Mouse (Mus musculus) spleen, postnatal 36 days (tissue): ENCODE results near the gene Mamstr.

Source experiments
- DNase-seq, 2 experiments: peaks; one replicate each; pipeline ENCODE4 v3.0.0; 2022; ENCODE audit warnings: low spot score in 2 of 2, mixed read lengths in 1 of 2

The Mamstr gene

GRCm38 (mm10) chr7:45639561-45640027 is at the start of gene Mamstr:
TSS of gene Mamstr (plus strand) at chr7:45639977.
- DNase-seq, result no peak

GRCm38 (mm10) chr7:45590874-45591273 is 48.9 kb upstream of the Mamstr start:
- no peak for DNase-seq

- DNase-seq, result peak; percentile 59 to 65
Observed at GRCm38 (mm10) chr7:45591880-45592279, 47.9 kb upstream of the Mamstr start.

- DNase-seq, result peak; percentile 62 to 73
Observed at GRCm38 (mm10) chr7:45593118-45593815, 46.5 kb upstream of the Mamstr start.

GRCm38 (mm10) chr7:45595176-45595575 is 44.6 kb upstream of the Mamstr start:
- DNase-seq, result no peak

GRCm38 (mm10) chr7:45596107-45596506 is 43.7 kb upstream of the Mamstr start:
- DNase-seq, result no peak

GRCm38 (mm10) chr7:45597013-45597412 is 42.8 kb upstream of the Mamstr start:
- DNase-seq, result no peak

GRCm38 (mm10) chr7:45597527-45597926 is 42.2 kb upstream of the Mamstr start:
- no peak for DNase-seq

GRCm38 (mm10) chr7:45598960-45599879 is 40.6 kb upstream of the Mamstr start:
- no peak for DNase-seq

GRCm38 (mm10) chr7:45605704-45606289 is 34.0 kb upstream of the Mamstr start:
- DNase-seq, result no peak

- no peak for DNase-seq
Observed at GRCm38 (mm10) chr7:45609511-45609910, 30.3 kb upstream of the Mamstr start.

- DNase-seq, result no peak
Observed at GRCm38 (mm10) chr7:45616277-45616676, 23.5 kb upstream of the Mamstr start.

- no peak for DNase-seq
Observed at GRCm38 (mm10) chr7:45617042-45617695, 22.6 kb upstream of the Mamstr start, which contains the start of gene Fut1. TSS of gene Fut1 (plus strand) at chr7:45617289.

- no peak for DNase-seq
Observed at GRCm38 (mm10) chr7:45618316-45618715, 21.5 kb upstream of the Mamstr start.

GRCm38 (mm10) chr7:45619592-45619991 is 20.2 kb upstream of the Mamstr start:
- no peak for DNase-seq

GRCm38 (mm10) chr7:45621443-45621842 is 18.3 kb upstream of the Mamstr start, which contains the start of gene Izumo1:
TSS of gene Izumo1 (plus strand) at chr7:45621811.
- DNase-seq, result no peak

- no peak for DNase-seq
Observed at GRCm38 (mm10) chr7:45623507-45623906, 16.3 kb upstream of the Mamstr start.

- no peak for DNase-seq
Observed at GRCm38 (mm10) chr7:45624718-45625117, 15.1 kb upstream of the Mamstr start.

GRCm38 (mm10) chr7:45625481-45625880 is 14.3 kb upstream of the Mamstr start:
- no peak for DNase-seq

- no peak for DNase-seq
Observed at GRCm38 (mm10) chr7:45626571-45627076, 13.2 kb upstream of the Mamstr start.

GRCm38 (mm10) chr7:45627261-45627660 is 12.5 kb upstream of the Mamstr start, which contains the start of gene Rasip1:
TSS of gene Rasip1 (plus strand) at chr7:45627488.
- no peak for DNase-seq
